Mouse (Mus musculus) urinary bladder, postnatal 10 days (tissue): ENCODE measurements at regions not wholly inside any gene's neighbourhood (a gene's known extent, or its start where the extent isn't known, plus 50 kb on each side); places are given as distances from the start of the nearest gene placed in this dataset.

Experiments used
- DNase-seq: peaks from one replicate; pipeline ENCODE4 v3.0.0; 2022; ENCODE audit warnings: low spot score

DNA sequence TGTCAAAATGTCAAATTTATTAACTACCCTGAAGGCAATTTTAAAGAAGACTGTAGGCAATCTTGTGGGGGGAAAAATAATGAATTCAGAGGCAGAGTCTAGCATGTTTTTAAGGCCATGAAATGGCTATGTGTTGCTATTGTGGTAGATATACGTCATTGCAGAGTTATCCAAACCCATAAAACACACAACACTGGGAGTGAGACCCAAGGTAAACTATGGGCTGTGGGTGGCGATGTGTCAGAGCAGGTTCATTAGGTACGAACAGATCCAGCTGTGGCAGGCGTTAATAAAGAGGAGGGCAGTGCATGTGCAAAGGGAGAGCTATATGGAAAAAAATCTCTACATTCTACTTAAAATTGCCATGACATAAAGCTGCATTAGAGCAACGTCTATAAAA lies 189.4 kb upstream of the Btg1 start:
- DNase-seq: no peak

DNA sequence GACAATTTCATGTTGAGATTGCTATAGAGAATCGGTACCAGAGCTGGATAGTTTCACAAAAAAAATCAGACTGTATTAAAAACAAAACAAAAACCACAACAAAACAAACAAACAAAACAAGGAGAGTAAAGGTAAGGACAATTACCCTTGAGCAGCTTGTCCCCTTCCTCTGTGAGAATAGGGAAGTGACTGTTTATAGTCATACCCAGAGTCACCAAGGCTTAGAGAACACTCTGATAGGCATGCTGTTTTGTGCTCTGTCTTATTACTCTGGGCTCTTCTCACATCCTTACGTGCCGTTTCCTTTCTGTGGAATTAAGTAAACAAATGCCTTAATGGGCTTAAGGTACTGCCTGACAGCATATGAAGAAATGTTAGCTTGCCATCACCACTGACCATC lies 186.7 kb upstream of the Btg1 start:
- DNase-seq: no peak

DNA sequence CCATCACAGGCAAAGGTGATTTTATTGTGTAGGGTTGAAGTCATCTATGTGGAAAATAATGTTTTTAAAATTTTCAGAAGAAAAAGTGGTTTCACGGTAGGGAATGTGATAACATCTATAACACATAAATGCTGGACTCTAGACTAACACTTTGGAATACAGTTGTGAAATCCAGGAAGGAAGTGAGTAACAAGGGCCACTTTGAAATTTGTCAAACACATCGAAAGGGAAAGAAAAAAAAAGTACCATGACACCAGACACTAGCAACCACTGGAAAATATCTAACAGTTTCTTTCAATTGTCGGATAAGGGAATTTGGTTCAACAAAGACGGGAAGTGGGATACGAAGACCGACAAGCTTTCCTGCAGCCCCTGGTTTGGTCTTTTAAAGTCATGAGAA lies 181.7 kb upstream of the Btg1 start:
- no peak for DNase-seq

GRCm38 (mm10) chr10:96438398-96439103 lies 178.3 kb upstream of the Btg1 start:
- DNase-seq: no peak

DNA sequence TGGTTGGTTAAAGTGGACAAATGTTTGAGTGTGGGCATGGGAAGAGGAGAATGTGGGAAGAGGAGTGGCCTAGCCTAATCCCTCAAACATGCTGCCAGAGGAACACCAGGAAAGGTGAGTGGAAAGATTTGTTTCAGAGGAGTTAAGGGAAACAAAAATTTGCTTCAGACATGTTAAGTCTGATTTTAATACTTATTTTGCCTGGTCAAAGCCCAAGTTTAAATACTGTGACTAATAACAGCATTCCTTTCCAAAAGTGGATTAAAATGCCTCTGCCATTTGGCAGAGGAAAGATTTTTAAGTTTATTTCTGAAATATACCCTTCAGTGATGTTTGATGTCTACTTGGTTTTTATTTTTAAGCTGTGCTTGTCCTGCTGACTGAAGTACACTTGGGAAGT lies 174.6 kb upstream of the Btg1 start:
- no peak for DNase-seq

GRCm38 (mm10) chr10:96450266-96450665 lies 166.5 kb upstream of the Btg1 start:
- DNase-seq: no peak

- no peak for DNase-seq
Measured at GRCm38 (mm10) chr10:96454857-96455256, 161.9 kb upstream of the Btg1 start.

GRCm38 (mm10) chr10:96458551-96458950 lies 158.3 kb upstream of the Btg1 start:
- DNase-seq: no peak

DNA sequence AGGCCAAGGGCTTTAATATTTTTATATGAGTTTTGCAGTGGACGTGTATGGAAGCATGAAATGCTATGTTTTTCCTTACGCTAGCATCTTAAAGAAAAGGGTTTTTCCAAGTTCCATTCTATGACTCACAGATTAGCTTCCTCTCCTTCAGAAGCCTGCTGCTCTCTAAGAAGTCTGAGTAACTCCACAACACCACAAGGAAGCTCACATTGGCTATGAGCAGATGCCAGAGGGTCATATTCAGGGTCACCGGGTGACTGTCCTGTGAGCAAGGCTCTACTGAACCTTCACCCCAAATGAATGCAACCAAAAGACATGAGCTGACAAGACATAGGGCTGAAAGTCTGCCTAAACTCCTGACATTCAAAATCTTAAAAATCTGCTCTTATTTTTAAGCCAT lies 157.6 kb upstream of the Btg1 start:
- DNase-seq: no peak

- DNase-seq: no peak
Measured at GRCm38 (mm10) chr10:96460151-96460550, 156.7 kb upstream of the Btg1 start.

- DNase-seq: no peak
Measured at GRCm38 (mm10) chr10:96460617-96461338, 156.0 kb upstream of the Btg1 start.

- no peak for DNase-seq
Measured at GRCm38 (mm10) chr10:96465967-96466366, 150.8 kb upstream of the Btg1 start.

DNA sequence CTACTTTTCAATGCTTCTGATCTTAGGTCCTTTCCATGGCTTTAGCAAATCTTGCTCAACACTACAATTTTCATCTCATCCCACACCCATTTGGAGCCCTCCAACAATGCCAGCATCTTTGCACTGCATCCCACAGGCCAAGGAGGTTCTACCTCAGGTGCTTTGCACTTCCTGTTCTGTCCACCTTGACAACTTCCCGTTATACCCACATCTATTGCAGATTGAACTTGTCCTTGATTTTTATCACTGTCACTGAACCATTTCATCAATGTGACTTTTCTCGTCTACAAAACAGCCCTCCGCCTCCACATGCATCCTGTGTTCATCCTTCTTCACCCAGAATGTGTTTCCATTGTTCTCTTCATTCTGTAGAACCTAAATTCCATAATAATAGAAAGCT lies 150.0 kb upstream of the Btg1 start:
- DNase-seq: no peak

GRCm38 (mm10) chr10:96467661-96468060 lies 149.1 kb upstream of the Btg1 start:
- DNase-seq: no peak

DNA sequence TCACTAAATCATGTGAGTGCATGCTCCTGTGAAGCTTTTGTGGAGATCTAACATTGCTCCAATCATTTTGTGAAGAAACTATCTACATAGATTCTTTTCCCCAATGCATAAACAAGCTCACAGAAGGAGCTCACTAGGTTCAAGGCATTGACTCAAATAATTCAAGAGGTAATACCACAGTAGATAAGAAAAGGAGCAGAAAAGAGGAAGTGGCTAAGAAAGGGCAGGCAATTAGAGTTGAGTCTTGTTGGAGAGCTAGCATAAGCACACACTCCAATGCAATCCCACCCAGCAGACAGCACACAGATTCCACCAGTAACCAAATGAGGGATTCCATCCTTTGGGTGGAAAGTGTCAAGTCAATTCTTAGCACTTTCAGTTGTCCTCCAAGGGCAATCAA lies 145.3 kb upstream of the Btg1 start:
- no peak for DNase-seq

GRCm38 (mm10) chr10:96479350-96479749 lies 137.5 kb upstream of the Btg1 start:
- no peak for DNase-seq

DNA sequence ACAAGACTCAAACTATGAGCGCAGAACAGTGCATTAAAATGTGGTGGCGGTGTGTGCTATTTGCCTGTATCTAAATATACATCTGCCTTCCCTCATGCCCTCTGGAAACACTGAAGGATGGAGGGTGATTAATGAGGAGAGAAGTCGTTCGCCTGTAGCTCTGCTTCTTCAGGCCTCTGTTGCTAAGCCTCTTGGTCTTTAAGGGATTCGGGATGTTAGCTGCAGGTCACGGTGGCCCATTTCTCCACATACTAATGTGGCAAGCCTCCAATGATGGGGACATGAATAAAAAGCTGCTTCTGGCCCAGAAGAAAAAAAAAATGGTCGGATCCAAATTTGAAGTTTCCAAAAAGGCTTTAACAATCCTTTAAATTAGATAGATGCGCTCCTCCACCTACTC lies 137.0 kb upstream of the Btg1 start:
- DNase-seq: no peak

GRCm38 (mm10) chr10:96480453-96481324 lies 136.1 kb upstream of the Btg1 start:
- no peak for DNase-seq

- DNase-seq: no peak
Measured at GRCm38 (mm10) chr10:96481325-96481638, 135.5 kb upstream of the Btg1 start.

GRCm38 (mm10) chr10:96486724-96487123 lies 130.1 kb upstream of the Btg1 start:
- DNase-seq: no peak

- no peak for DNase-seq
Measured at GRCm38 (mm10) chr10:96493706-96494105, 123.1 kb upstream of the Btg1 start.

GRCm38 (mm10) chr10:96496700-96497099 lies 120.1 kb upstream of the Btg1 start:
- DNase-seq: no peak

- DNase-seq: no peak
Measured at GRCm38 (mm10) chr10:96497482-96497881, 119.3 kb upstream of the Btg1 start.
